Mouse (Mus musculus) stomach, embryonic 14.5 days (tissue): Measurements from ENCODE around the gene Ppp1r9b. TPM values are rescaled to one million over a fixed set of nuclear protein-coding genes. Genes with fewer than 3 reads are reported as not detected.

Experiments used
- ATAC-seq: fragments of 200-750 bp; cut with Nextera tagmentation; 2 replicates; pipeline ENCODE4 v1.8.0; 2017; ENCODE audit warnings: low read depth, moderate TSS enrichment; ENCODE audit not compliant: insufficient number of reproducible peaks, insufficient read depth, low FRiP score
- H3K27ac ChIP-seq: fragments of 300-500 bp; sonication (generic); 2 replicates; pipeline ENCODE4 v1.5.1; 2014; ENCODE audit warnings: mild to moderate bottlenecking, low read length, moderate library complexity, mixed read lengths
- H3K27me3 ChIP-seq: fragments of 300-500 bp; sonication (generic); 2 replicates; pipeline ENCODE4 v1.6.1; 2014; ENCODE audit warnings: low read length, control low read depth, mixed read lengths; ENCODE audit not compliant: control insufficient read depth, insufficient read depth
- H3K36me3 ChIP-seq: fragments of 300-500 bp; sonication (generic); 2 replicates; pipeline ENCODE4 v1.6.1; 2014; ENCODE audit warnings: mild to moderate bottlenecking, control low read depth, low read length, moderate library complexity, mixed read lengths; ENCODE audit not compliant: control insufficient read depth, insufficient read depth
- H3K4me1 ChIP-seq: fragments of 300-500 bp; sonication (generic); 2 replicates; pipeline ENCODE4 v1.6.1; 2014; ENCODE audit warnings: low read length, control low read depth, mixed read lengths; ENCODE audit not compliant: control insufficient read depth, insufficient read depth
- H3K4me2 ChIP-seq: fragments of 300-500 bp; sonication (generic); replicated peaks from 2 replicates; pipeline ENCODE4 v1.6.1; 2014; ENCODE audit warnings: low read depth, low read length, control low read depth
- H3K4me3 ChIP-seq: fragments of 300-500 bp; sonication (generic); 2 replicates; pipeline ENCODE4 v1.5.1; 2014; ENCODE audit warnings: low read depth, low read length, control low read depth
- H3K9ac ChIP-seq: fragments of 300-500 bp; sonication (generic); replicated peaks from 2 replicates; pipeline ENCODE4 v1.6.1; 2014; ENCODE audit warnings: low read depth, mild to moderate bottlenecking, control low read depth, low read length, moderate library complexity, mixed read lengths
- H3K9me3 ChIP-seq: fragments of 300-500 bp; sonication (generic); 2 replicates; pipeline ENCODE4 v1.6.1; 2016; ENCODE audit warnings: low read depth, low read length, control low read depth; ENCODE audit not compliant: control insufficient read depth
- WGBS: fragments of 180-500 bp; shearing (Covaris S2); extraction: QIAGEN DNeasy Blood & Tissue Kit; methylation state at CpG from one replicate; pipeline ENCODE4 v1.1.7; 2014; 5-methylcytosine and 5-hydroxymethylcytosine counted together
- polyA plus RNA-seq: library from polyadenylated mRNA; unstranded; fragments of >200 nt; fragmentation: Nextera tagmentation; extraction: Ambion mirVana; gene quantifications from 2 replicates; pipeline ENCODE4 v1.2.1, GENCODE M21; 2014

The Ppp1r9b gene
- polyA plus RNA-seq, 1 experiment from 2014 or later: 14.4 TPM

- Histone ChIP-seq H3K27me3 (no peaks in the 10 kb centered on the region), H3K36me3 (peaks cover 39% of the 10 kb centered on the region), H3K9ac (no peak overlapping the region), H3K9me3 (no peaks in the 10 kb centered on the region), H3K4me1 (peaks cover 8% of the 10 kb centered on the region), H3K27ac (peak overlapping the region; percentile 21; the same call in 1 of the 2 replicates), H3K4me2 (no peak overlapping the region), H3K4me3 (no peak overlapping the region)
- ATAC-seq: peak; percentile 19; the same call in 1 of the 2 replicates
- WGBS: 80% methylated on average over 11 of the region's 11 CpGs
These were observed 34.6 kb downstream of the Ppp1r9b start for GRCm38 (mm10) chr11:95025227-95026012.

- Histone ChIP-seq H3K27ac (peak overlapping the region; percentile 21; the same call in 1 of the 2 replicates), H3K36me3 (peaks cover 32% of the 10 kb centered on the region)
- peak; percentile 72 for ATAC-seq
These were observed 35.3 kb downstream of the Ppp1r9b start for GRCm38 (mm10) chr11:95026090-95026542.

GRCm38 (mm10) chr11:95026849-95027248, 36.0 kb downstream of the Ppp1r9b start:
- Histone ChIP-seq H3K4me3 (no peak overlapping the region), H3K36me3 (peaks cover 28% of the 10 kb centered on the region), H3K27me3 (no peaks in the 10 kb centered on the region), H3K9me3 (no peaks in the 10 kb centered on the region), H3K4me2 (no peak overlapping the region), H3K9ac (no peak overlapping the region), H3K4me1 (peaks cover 8% of the 10 kb centered on the region), H3K27ac (no peak overlapping the region)
- WGBS: 83% methylated on average over 6 of the region's 6 CpGs
- no peak for ATAC-seq

More at GRCm38 (mm10) chr11:95026090-95026542, 35.3 kb downstream of the Ppp1r9b start:
- WGBS: 55% methylated on average over 6 of the region's 6 CpGs
- Histone ChIP-seq H3K4me2 (no peak overlapping the region), H3K4me3 (no peak overlapping the region), H3K27me3 (no peaks in the 10 kb centered on the region), H3K9ac (no peak overlapping the region), H3K4me1 (peaks cover 8% of the 10 kb centered on the region), H3K9me3 (no peaks in the 10 kb centered on the region)

- Histone ChIP-seq H3K4me3 (no peak overlapping the region), H3K27me3 (no peaks in the 10 kb centered on the region), H3K4me2 (no peak overlapping the region), H3K9me3 (no peaks in the 10 kb centered on the region), H3K9ac (no peak overlapping the region), H3K4me1 (peaks cover 8% of the 10 kb centered on the region), H3K36me3 (peaks cover 20% of the 10 kb centered on the region), H3K27ac (no peak overlapping the region)
- 35% methylated on average over 13 of the region's 13 CpGs for WGBS
- no peak for ATAC-seq
These were observed 37.1 kb downstream of the Ppp1r9b start for GRCm38 (mm10) chr11:95027850-95028470.

- no peak overlapping the region for H3K9ac ChIP-seq
- H3K27ac ChIP-seq: no peak overlapping the region
- WGBS: 27% methylated on average over 6 of the region's 6 CpGs
- H3K4me3 ChIP-seq: no peak overlapping the region
- no peak for ATAC-seq
- H3K9me3 ChIP-seq: no peaks in the 10 kb centered on the region
- peaks cover 3% of the 10 kb centered on the region; the same call in 1 of the 2 replicates for H3K36me3 ChIP-seq
- H3K4me2 ChIP-seq: no peak overlapping the region
- no peaks in the 10 kb centered on the region for H3K27me3 ChIP-seq
- peaks cover 7% of the 10 kb centered on the region; the same call in 1 of the 2 replicates for H3K4me1 ChIP-seq
These were observed 42.1 kb downstream of the Ppp1r9b start for GRCm38 (mm10) chr11:95032945-95033344.

- Histone ChIP-seq H3K4me2 (no peak overlapping the region), H3K27me3 (no peaks in the 10 kb centered on the region), H3K9ac (no peak overlapping the region), H3K36me3 (peaks cover 7% of the 10 kb centered on the region; the same call in 1 of the 2 replicates), H3K4me1 (peaks cover 7% of the 10 kb centered on the region; the same call in 1 of the 2 replicates), H3K4me3 (no peak overlapping the region), H3K9me3 (no peaks in the 10 kb centered on the region), H3K27ac (no peak overlapping the region)
- ATAC-seq: no peak
- WGBS: 55% methylated on average over 14 of the region's 14 CpGs
These were observed 42.8 kb downstream of the Ppp1r9b start for GRCm38 (mm10) chr11:95033617-95034016.

GRCm38 (mm10) chr11:95034902-95035301, 44.1 kb downstream of the Ppp1r9b start:
- Histone ChIP-seq H3K4me1 (peaks cover 7% of the 10 kb centered on the region; the same call in 1 of the 2 replicates), H3K9me3 (no peaks in the 10 kb centered on the region), H3K9ac (no peak overlapping the region), H3K4me2 (no peak overlapping the region), H3K27ac (no peak overlapping the region), H3K36me3 (peaks cover 7% of the 10 kb centered on the region; the same call in 1 of the 2 replicates), H3K27me3 (no peaks in the 10 kb centered on the region), H3K4me3 (no peak overlapping the region)
- ATAC-seq: no peak
- 58% methylated on average over 10 of the region's 10 CpGs for WGBS

- 92% methylated on average over 5 of the region's 5 CpGs for WGBS
- no peak for ATAC-seq
- H3K9ac ChIP-seq: no peak overlapping the region
- H3K4me1 ChIP-seq: peaks cover 16% of the 10 kb centered on the region; the same call in 1 of the 2 replicates
- H3K36me3 ChIP-seq: peaks cover 7% of the 10 kb centered on the region; the same call in 1 of the 2 replicates
- no peaks in the 10 kb centered on the region for H3K9me3 ChIP-seq
- H3K27ac ChIP-seq: no peak overlapping the region
- no peak overlapping the region for H3K4me3 ChIP-seq
- H3K27me3 ChIP-seq: no peaks in the 10 kb centered on the region
- no peak overlapping the region for H3K4me2 ChIP-seq
These were observed 45.7 kb downstream of the Ppp1r9b start for GRCm38 (mm10) chr11:95036521-95036920.
